Mouse (Mus musculus) forelimb bud, embryonic 11.5 days (tissue): ENCODE results near the gene Gm49403.

ENCODE experiments used
- DNase-seq: peaks from one replicate; pipeline ENCODE4 v3.0.0-alpha.2; 2012; ENCODE audit warnings: low read depth, low spot score

Gene Gm49403

DNA sequence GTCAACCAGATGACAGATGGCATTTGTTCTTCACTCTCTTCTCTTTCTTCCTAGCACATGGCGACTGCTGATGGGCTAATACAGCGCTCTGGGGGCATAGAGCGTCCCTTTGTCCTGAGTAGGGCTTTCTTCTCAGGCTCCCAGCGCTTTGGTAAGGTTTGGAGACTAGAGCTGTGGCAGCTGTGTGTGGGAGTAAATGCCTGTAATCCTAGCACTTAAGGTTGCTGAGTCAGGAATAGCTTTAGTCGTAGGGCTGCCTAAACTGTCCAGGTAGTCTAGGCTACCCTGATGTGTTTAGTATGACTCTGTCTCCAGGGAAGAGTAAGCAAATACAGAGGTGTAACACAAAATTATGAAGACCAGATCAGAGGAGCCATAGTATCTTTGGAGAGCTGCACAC is 28.1 kb downstream of the Gm49403 start:
- no peak for DNase-seq

- no peak for DNase-seq
These were observed 30.5 kb downstream of the Gm49403 start for GRCm38 (mm10) chr19:8914212-8914611.

- no peak for DNase-seq
These were observed 35.3 kb downstream of the Gm49403 start for GRCm38 (mm10) chr19:8919000-8919399.

- DNase-seq: no peak
These were observed 35.9 kb downstream of the Gm49403 start for GRCm38 (mm10) chr19:8919684-8920072.

DNA sequence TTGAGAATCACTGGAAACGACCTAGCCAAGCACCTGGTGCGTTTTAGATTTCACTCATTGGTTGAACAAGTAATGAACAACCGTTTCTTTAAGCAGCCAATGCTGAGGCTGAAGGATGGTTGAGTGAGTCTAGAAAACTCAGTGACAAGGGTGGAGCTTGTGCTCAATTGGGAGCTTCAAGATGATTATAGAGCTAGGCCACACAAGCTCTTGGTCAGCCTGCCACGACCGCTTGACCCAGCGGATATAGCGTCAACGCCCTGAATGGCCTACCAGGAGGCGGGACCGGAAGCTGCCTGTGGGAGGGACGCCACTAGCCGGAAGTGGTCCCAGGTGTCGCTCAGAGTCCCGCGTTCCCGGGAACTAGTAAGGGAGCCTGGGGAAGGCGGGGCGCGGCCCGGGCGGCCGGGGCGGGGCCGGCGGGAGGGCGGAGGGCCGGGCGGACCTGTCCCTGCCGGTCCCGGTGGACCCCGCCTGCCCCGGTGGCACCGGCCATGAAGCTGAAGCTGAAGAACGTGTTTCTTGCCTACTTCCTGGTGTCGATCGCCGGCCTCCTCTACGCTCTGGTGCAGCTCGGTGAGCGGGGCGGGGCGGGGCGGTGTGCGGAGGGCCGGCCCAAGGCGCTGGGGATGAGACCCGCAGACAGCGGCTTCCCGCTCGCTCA is 36.5 kb downstream of the Gm49403 start, which contains the start of gene B3gat3:
TSS of gene B3gat3 (plus strand) at position 302 of the 664 bp plus-strand sequence.
- DNase-seq: peak; percentile 89

DNA sequence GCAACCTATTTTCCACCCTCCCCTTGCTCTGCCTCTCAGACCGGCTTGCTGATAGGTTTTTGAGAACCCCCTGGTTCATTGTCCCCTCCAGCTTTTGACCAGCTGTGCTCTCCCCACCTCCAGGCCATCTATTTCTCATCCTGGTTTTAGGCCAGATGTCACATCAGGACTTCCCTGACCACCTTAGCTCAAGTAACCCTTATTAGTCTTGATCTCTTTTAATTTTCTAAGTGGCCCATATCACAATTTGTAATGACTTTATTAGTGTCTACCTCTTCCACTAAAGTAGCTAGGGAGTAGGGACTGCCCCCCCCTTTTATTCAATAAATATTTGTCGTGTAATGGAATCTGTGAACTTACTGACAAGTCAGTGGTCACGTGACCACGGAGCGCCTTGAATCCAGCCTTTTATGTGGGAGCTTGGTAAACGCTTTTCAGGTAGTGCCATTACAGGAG is 37.1 kb downstream of the Gm49403 start:
- no peak for DNase-seq

- DNase-seq: no peak
These were observed 38.0 kb downstream of the Gm49403 start for GRCm38 (mm10) chr19:8921741-8922140.

- no peak for DNase-seq
These were observed 43.0 kb downstream of the Gm49403 start for GRCm38 (mm10) chr19:8926766-8927165.

DNA sequence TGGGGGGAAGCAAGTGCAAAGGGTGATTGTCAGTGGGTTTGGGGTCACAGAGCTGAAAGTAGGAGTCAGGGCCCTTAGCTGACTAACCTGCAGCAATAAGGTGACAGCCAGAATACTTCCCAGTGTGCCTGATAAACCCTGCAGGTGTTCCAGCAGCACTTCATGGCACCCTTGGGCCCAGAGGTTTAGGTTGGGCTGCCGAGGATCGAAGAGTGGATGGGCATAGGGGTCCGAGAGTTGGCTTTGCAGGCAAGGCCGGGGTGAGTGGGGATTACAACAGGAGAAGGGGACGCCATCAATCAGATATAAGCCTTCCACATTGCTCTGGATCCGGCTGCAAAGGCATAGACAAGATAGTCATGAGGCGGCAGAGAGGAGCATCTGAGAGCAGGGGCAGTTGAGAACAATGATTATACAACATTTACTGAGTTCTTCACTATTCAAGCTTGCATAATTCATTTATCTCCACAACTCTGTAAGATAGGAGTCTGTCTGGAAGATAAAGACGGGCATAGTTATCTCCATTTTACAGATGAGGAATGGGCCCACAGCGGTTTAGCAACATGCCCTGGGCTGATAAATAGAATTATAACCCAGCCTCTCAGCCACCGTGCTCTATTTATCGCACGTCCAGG is 44.3 kb downstream of the Gm49403 start:
- no peak for DNase-seq

DNA sequence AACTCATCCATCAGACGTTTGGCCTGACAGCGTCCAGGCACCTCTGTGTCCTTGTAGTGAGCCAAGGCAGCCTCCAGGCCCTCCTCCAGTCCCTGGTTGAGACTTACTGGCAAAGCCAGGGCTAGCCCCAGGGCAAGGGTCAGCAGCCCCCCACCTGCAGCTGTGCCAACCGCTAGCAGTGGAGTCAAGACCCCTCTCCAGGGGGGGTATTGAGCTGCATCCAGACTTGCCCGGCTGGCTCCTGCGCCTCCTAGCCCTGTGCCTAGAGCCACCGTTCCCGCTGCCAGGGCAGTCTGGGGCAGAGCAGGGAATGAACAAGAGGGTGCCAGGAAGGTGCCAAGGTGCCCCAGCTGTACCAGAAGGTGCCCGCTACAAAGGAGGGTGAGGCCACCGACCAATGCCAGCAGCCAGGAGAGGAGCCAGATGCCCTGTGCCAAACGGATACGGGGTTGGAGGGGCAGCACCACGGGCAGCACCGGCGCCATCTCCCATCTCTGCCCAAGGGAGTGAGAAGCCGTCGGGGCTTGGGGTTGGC is 45.0 kb downstream of the Gm49403 start:
- no peak for DNase-seq

DNA sequence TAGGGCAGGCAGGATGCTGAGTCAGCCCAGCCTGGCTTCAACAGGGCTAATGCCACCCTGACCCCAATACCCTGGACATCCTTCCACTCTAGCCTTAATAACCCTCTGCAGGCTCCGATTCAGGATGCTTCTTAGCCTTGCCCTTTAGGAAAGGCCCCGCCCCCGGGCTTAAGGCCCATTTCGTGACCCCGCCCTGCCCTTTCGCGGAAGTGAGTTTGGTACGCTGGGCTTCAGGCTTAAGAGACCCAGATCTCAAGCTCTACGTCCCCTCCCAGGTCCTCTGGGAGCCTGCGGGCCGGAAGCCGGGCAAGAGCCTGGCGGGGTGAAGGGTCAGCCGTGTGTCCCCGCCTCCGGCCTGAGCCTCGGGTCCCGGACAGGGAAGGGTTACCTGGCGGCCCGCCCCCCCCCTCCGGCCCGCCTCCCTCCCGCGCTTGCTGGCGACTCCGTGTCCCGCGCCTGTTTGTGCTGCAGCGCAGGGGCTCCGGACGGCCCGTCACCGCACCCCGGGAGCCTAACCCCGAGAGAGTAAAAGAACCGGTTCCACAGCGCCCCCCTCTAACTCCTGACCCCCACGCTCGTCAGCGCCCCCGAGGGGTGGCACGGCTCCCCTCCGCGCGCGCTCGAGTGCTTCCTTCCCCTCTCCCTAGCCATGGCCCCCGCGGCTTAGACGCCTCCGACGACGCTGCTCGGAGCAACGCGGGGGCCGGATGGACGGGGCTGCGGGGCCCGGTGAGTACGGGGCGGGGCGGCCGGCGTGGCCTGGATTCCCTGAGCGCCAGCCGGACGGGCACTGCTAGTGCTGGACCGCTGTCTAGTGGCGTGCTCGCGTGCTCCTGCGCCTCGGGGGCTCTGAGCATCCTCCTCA is 45.7 kb downstream of the Gm49403 start, which contains the start of the genes Rom1 and Eml3:
TSS of gene Rom1 (minus strand) at position 133 of the 865 bp plus-strand sequence.
TSS of gene Eml3 (plus strand) at position 329 of the 865 bp plus-strand sequence.
- DNase-seq: peak; percentile 67

GRCm38 (mm10) chr19:8930117-8930516 is 46.4 kb downstream of the Gm49403 start:
- DNase-seq: no peak

DNA sequence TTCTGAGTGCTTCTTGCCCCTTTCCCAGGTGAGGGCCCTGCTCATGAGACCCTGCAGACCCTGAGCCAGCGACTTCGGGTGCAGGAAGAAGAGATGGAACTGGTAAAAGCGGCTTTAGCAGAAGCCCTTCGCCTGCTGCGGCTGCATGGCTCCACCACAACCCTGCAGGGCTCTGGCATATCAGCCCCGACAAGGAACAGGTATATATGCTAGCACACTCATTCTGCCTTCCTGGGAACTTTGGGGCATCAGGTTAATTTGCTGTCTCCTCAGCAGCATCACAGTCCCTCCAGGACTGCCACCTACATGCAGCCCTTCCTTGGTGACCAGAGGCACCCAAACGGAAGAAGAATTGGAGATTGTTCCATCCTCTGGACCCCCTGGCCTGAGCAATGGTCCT is 47.0 kb downstream of the Gm49403 start:
- DNase-seq: no peak

- no peak for DNase-seq
These were observed 53.0 kb downstream of the Gm49403 start for GRCm38 (mm10) chr19:8936736-8937135.
